Mouse (Mus musculus) midbrain, embryonic 16.5 days (tissue): ENCODE data around the gene Cux1. TPM values are rescaled to one million over a fixed set of nuclear protein-coding genes. Genes with fewer than 3 reads are reported as not detected.

Experiments
- ATAC-seq: fragments of 200-750 bp; cut with Nextera tagmentation; 2 replicates; pipeline ENCODE4 v1.8.0; 2017; ENCODE audit warnings: moderate TSS enrichment
- H3K27ac ChIP-seq: fragments of 300-500 bp; sonication (generic); 2 replicates; pipeline ENCODE4 v1.5.1; 2014; ENCODE audit warnings: mild to moderate bottlenecking, low read length, mixed read lengths
- H3K27me3 ChIP-seq: fragments of 300-500 bp; sonication (generic); 2 replicates; pipeline ENCODE4 v1.6.1; 2014; ENCODE audit warnings: low read depth, low read length, mixed read lengths; ENCODE audit not compliant: control insufficient read depth, insufficient read depth
- H3K36me3 ChIP-seq: fragments of 300-500 bp; sonication (generic); 2 replicates; pipeline ENCODE4 v1.6.1; 2014; ENCODE audit warnings: mild to moderate bottlenecking, low read length, moderate library complexity, mixed read lengths; ENCODE audit not compliant: control insufficient read depth, insufficient read depth
- H3K4me1 ChIP-seq: fragments of 300-500 bp; sonication (generic); 2 replicates; pipeline ENCODE4 v1.6.1; 2014; ENCODE audit warnings: mild to moderate bottlenecking, low read length, mixed read lengths; ENCODE audit not compliant: control insufficient read depth, insufficient read depth
- H3K4me2 ChIP-seq: fragments of 300-500 bp; sonication (generic); 2 replicates; pipeline ENCODE4 v1.6.1; 2014; ENCODE audit warnings: mild to moderate bottlenecking, low read length, mixed read lengths
- H3K4me3 ChIP-seq: fragments of 300-500 bp; sonication (generic); 2 replicates; pipeline ENCODE4 v1.5.1; 2014; ENCODE audit warnings: low read depth, mild to moderate bottlenecking, low read length, moderate library complexity, mixed read lengths
- H3K9ac ChIP-seq: fragments of 300-500 bp; sonication (generic); 2 replicates; pipeline ENCODE4 v1.6.1; 2014; ENCODE audit warnings: low read depth, low read length, mixed read lengths
- H3K9me3 ChIP-seq: fragments of 300-500 bp; sonication (generic); replicated peaks from 2 replicates; pipeline ENCODE4 v1.6.1; 2014; ENCODE audit warnings: mild to moderate bottlenecking, low read length, mixed read lengths; ENCODE audit not compliant: control insufficient read depth, poor library complexity, severe bottlenecking
- WGBS: fragments of 180-500 bp; shearing (Covaris S2); extraction: QIAGEN DNeasy Blood & Tissue Kit; methylation state at CpG from one replicate; pipeline ENCODE4 v1.1.7; 2014; 5-methylcytosine and 5-hydroxymethylcytosine counted together
- polyA plus RNA-seq: library from polyadenylated mRNA; unstranded; fragments of >200 nt; fragmentation: Nextera tagmentation; extraction: Ambion mirVana; gene quantifications from 2 replicates; pipeline ENCODE4 v1.2.1, GENCODE M21; 2015

Gene Cux1
- polyA plus RNA-seq, 1 experiment from 2014 or later = 109 TPM

- WGBS = 69% methylated on average over 4 of the region's 4 CpGs
- Histone ChIP-seq H3K9me3 (no peaks in the 10 kb centered on the region), H3K4me2 (no peak overlapping the region), H3K36me3 (no peaks in the 10 kb centered on the region), H3K4me1 (peaks cover 27% of the 10 kb centered on the region), H3K27me3 (no peaks in the 10 kb centered on the region), H3K4me3 (no peak overlapping the region), H3K27ac (no peak overlapping the region), H3K9ac (no peak overlapping the region)
- no peak for ATAC-seq
Observed at GRCm38 (mm10) chr5:136563104-136563503, 4.2 kb downstream of the Cux1 start.

DNA sequence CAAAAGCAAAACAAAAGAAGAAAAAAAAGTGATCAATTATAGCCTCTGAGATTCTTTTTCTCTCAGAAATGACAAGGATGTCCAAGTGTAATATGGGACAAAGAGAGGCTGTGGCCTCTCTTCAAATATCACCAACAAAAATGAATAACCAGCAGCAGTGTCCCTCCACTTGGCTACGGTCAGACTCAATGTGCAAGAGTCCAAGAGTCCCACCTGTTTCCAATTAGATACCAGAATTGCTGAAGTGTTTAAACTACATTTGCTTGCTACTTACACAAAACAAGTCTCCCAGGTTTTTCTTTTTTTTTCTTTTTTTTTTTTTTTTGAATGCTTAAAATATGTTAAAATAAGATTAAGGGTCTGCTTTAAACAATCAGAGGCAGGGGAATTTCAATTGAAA lies 5.1 kb downstream of the Cux1 start:
- no peaks in the 10 kb centered on the region for H3K9me3 ChIP-seq
- H3K9ac ChIP-seq = no peak overlapping the region
- H3K4me1 ChIP-seq = peaks cover 23% of the 10 kb centered on the region
- H3K27ac ChIP-seq = no peak overlapping the region
- no peak for ATAC-seq
- WGBS = 56% methylated on average over 1 of the region's 1 CpGs
- H3K36me3 ChIP-seq = no peaks in the 10 kb centered on the region
- H3K27me3 ChIP-seq = no peaks in the 10 kb centered on the region
- no peak overlapping the region for H3K4me3 ChIP-seq
- H3K4me2 ChIP-seq = no peak overlapping the region

GRCm38 (mm10) chr5:136561641-136562040 lies 5.6 kb downstream of the Cux1 start:
- no peak overlapping the region for H3K27ac ChIP-seq
- peaks cover 29% of the 10 kb centered on the region for H3K4me1 ChIP-seq
- H3K36me3 ChIP-seq = no peaks in the 10 kb centered on the region
- H3K4me2 ChIP-seq = no peak overlapping the region
- H3K27me3 ChIP-seq = no peaks in the 10 kb centered on the region
- no peaks in the 10 kb centered on the region for H3K9me3 ChIP-seq
- no peak for ATAC-seq
- 86% methylated on average over 1 of the region's 1 CpGs for WGBS
- H3K9ac ChIP-seq = no peak overlapping the region
- H3K4me3 ChIP-seq = no peak overlapping the region

GRCm38 (mm10) chr5:136560656-136561055 lies 6.6 kb downstream of the Cux1 start:
- no peak overlapping the region for H3K4me3 ChIP-seq
- H3K36me3 ChIP-seq = no peaks in the 10 kb centered on the region
- no peak for ATAC-seq
- no peaks in the 10 kb centered on the region for H3K27me3 ChIP-seq
- no peak overlapping the region for H3K27ac ChIP-seq
- no peak overlapping the region for H3K4me2 ChIP-seq
- no peaks in the 10 kb centered on the region for H3K9me3 ChIP-seq
- WGBS = 78% methylated on average over 7 of the region's 7 CpGs
- H3K4me1 ChIP-seq = peaks cover 30% of the 10 kb centered on the region
- H3K9ac ChIP-seq = no peak overlapping the region

DNA sequence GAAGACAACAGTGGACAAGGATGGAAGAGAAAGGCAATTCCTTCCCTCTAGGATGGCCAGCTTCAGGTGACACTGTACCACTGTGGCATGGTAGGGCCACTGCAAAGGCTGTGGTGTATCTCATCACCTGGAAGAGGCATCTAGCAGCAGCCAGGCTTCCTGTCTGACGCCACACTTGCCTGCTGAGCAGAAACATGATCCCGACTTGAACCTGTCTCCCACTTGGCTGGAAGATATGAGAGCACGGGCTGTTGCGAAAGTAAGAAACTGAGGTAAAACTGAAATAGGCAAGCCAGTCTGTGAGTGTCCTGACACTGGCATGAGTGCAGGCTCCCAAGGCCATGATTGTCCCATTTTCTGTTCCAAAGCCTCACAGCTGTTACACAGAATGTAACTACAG lies 9.8 kb downstream of the Cux1 start:
- Histone ChIP-seq H3K4me1 (peaks cover 16% of the 10 kb centered on the region), H3K9ac (no peak overlapping the region), H3K4me3 (no peak overlapping the region), H3K36me3 (no peaks in the 10 kb centered on the region), H3K27me3 (no peaks in the 10 kb centered on the region), H3K27ac (no peak overlapping the region), H3K4me2 (no peak overlapping the region), H3K9me3 (no peaks in the 10 kb centered on the region)
- WGBS = 88% methylated on average over 4 of the region's 4 CpGs
- ATAC-seq = no peak

GRCm38 (mm10) chr5:136556328-136557262 lies 10.7 kb downstream of the Cux1 start:
- H3K9me3 ChIP-seq = no peaks in the 10 kb centered on the region
- no peak overlapping the region for H3K27ac ChIP-seq
- 86% methylated on average over 14 of the region's 14 CpGs for WGBS
- H3K36me3 ChIP-seq = no peaks in the 10 kb centered on the region
- no peaks in the 10 kb centered on the region for H3K27me3 ChIP-seq
- H3K4me2 ChIP-seq = no peak overlapping the region
- H3K4me1 ChIP-seq = peaks cover 22% of the 10 kb centered on the region
- ATAC-seq = no peak
- no peak overlapping the region for H3K9ac ChIP-seq
- H3K4me3 ChIP-seq = no peak overlapping the region

DNA sequence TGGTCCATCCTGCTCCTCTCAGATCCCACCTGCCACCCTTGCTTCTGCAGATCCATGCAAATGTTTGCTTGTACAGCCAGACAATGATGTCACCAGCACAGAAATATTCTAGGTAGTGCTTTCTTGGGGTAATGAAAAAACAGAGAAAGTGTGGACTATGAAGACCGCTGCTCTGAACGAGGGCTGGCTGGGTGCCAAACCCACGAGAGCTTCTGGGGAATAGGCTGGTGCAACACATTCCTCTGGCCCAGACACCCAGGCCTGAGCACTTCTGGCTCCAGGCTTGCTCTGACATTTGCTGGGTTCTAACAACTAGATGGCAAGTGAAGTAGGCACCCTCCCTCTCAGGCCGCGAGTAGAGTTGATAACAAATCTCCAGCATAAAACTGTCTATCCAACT lies 11.6 kb downstream of the Cux1 start:
- no peak for ATAC-seq
- Histone ChIP-seq H3K4me3 (no peak overlapping the region), H3K27me3 (no peaks in the 10 kb centered on the region), H3K36me3 (no peaks in the 10 kb centered on the region), H3K4me2 (no peak overlapping the region), H3K27ac (no peak overlapping the region), H3K9ac (0 out of 2 replicates have a peak overlapping the region, but pooled peaks have one; percentile 21), H3K9me3 (no peaks in the 10 kb centered on the region), H3K4me1 (peaks cover 28% of the 10 kb centered on the region)
- WGBS = 45% methylated on average over 5 of the region's 5 CpGs

GRCm38 (mm10) chr5:136552832-136553231 lies 14.5 kb downstream of the Cux1 start:
- no peak overlapping the region for H3K4me3 ChIP-seq
- H3K9ac ChIP-seq = no peak overlapping the region
- no peak overlapping the region for H3K4me2 ChIP-seq
- H3K4me1 ChIP-seq = peaks cover 26% of the 10 kb centered on the region
- no peaks in the 10 kb centered on the region for H3K36me3 ChIP-seq
- no peak for ATAC-seq
- H3K9me3 ChIP-seq = no peaks in the 10 kb centered on the region
- no peaks in the 10 kb centered on the region for H3K27me3 ChIP-seq
- no peak overlapping the region for H3K27ac ChIP-seq

GRCm38 (mm10) chr5:136552093-136552492 lies 15.2 kb downstream of the Cux1 start:
- H3K36me3 ChIP-seq = no peaks in the 10 kb centered on the region
- no peaks in the 10 kb centered on the region for H3K9me3 ChIP-seq
- H3K27me3 ChIP-seq = no peaks in the 10 kb centered on the region
- no peak overlapping the region for H3K4me2 ChIP-seq
- no peak overlapping the region for H3K27ac ChIP-seq
- no peak overlapping the region for H3K4me3 ChIP-seq
- H3K4me1 ChIP-seq = peaks cover 24% of the 10 kb centered on the region
- H3K9ac ChIP-seq = no peak overlapping the region
- 95% methylated on average over 3 of the region's 3 CpGs for WGBS
- no peak for ATAC-seq
